Mouse (Mus musculus) cortical plate, adult 2 months (tissue): Measurements from ENCODE around the gene Irx1. TPM values are rescaled to one million over a fixed set of nuclear protein-coding genes. Genes with fewer than 3 reads are reported as not detected.

Experiments used
- H3K27ac ChIP-seq: fragments of 200-500 bp; 2 replicates; pipeline ENCODE4 v1.5.1; 2012; ENCODE audit warnings: low read length, control low read depth, inconsistent platforms; ENCODE audit not compliant: insufficient read depth
- H3K4me1 ChIP-seq: fragments of 200-500 bp; 2 replicates; pipeline ENCODE4 v1.6.1; 2011; ENCODE audit warnings: low read length; ENCODE audit not compliant: control insufficient read depth, insufficient read depth
- H3K4me3 ChIP-seq: fragments of 200-500 bp; 2 replicates; pipeline ENCODE4 v1.5.1; 2011; ENCODE audit warnings: mild to moderate bottlenecking, low read length, control low read depth; ENCODE audit not compliant: insufficient read depth
- CTCF ChIP-seq: fragments of 200-500 bp; IDR thresholded peaks from 2 replicates; pipeline ENCODE4 v1.5.1; 2011; ENCODE audit warnings: mild to moderate bottlenecking, control low read depth, low read length; ENCODE audit not compliant: insufficient read depth; ENCODE audit errors: extremely low read depth
- POLR2A ChIP-seq: fragments of 200-500 bp; IDR thresholded peaks from 2 replicates; pipeline ENCODE4 v1.6.1; 2011; ENCODE audit warnings: mild to moderate bottlenecking, low read length, control low read depth; ENCODE audit not compliant: insufficient read depth; ENCODE audit errors: extremely low read depth
- polyA plus RNA-seq: library from polyadenylated mRNA; depleted of rRNA; stranded (reverse); fragments of >200 nt; gene quantifications from 2 replicates; pipeline ENCODE4 v1.2.3, GENCODE M21; 2012; rRNA removed

Irx1 gene
- polyA plus RNA-seq, result 0.59 and 0.98 TPM in 2 replicates

DNA sequence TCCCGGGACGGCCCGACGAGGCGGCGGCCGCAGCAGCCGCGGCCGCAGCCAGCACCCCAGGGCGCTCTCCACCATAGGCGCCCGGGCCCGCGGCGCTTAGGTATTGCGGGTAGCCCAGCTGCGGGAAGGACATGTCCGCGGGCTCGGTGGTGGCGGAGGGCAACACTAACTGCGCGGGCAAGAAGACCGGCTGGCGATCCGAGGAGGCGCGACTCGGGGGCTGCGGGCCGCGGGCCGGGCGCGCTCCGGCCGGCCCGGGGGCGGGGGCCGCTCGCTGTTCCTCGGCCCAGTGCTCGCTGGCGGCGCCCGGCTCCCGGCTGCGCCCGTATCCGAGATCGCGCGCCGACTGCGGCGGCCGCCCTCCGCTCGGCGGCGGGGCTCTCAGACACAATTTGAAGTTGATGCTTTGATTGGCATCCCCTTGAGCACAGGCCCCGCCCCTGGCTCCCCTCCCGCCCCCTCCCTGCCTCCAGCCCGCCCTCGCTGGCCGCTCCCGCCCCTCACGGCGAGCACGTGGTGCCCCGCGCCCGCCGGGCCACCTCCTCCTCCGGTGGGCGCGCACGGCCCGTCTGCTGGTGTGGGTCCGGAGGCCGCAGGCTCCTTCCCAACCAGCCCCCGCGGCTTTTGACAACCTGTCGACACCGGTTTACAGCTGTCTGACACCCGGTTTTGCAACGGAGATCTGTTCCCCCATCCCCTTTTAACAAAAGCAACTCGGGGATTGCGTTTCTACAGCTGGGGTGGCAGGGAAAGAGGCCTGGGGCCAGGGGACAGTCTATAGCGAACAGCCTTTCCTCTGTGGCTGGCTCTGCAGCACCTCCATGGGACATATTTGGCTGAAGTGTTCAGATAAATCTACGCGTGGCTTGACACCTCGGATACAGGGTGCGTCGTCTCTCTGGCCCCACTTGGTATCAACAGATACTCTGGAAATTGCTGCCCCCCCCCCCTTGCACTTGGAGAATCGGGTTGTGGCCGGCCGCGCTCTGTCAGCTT, at the start of gene Irx1:
TSS of gene Irx1 (minus strand) at position 368 of the 996 bp plus-strand sequence.
- Histone ChIP-seq H3K27ac (no peak within 1 kb of the TSS), H3K4me3 (no peak within 1 kb of the TSS), H3K4me1 (no peaks in the 10 kb centered on the region)
- TF ChIP-seq POLR2A (no peak), CTCF (no peak)

GRCm38 (mm10) chr13:71979932-71980655, 16.6 kb upstream of the Irx1 start:
- Histone ChIP-seq H3K27ac (no peak overlapping the region), H3K4me3 (no peak overlapping the region), H3K4me1 (no peaks in the 10 kb centered on the region)
- no peak for TF ChIP-seq CTCF
- TF ChIP-seq POLR2A, result no peak

GRCm38 (mm10) chr13:71975753-71976152, 12.2 kb upstream of the Irx1 start:
- H3K27ac ChIP-seq, result no peak overlapping the region
- no peak for TF ChIP-seq CTCF
- TF ChIP-seq POLR2A, result no peak
- no peak overlapping the region for H3K4me3 ChIP-seq
- H3K4me1 ChIP-seq, result no peaks in the 10 kb centered on the region

- Histone ChIP-seq H3K4me3 (no peak overlapping the region), H3K27ac (no peak overlapping the region), H3K4me1 (no peaks in the 10 kb centered on the region)
- TF ChIP-seq CTCF (no peak), POLR2A (no peak)
Measured at GRCm38 (mm10) chr13:71968286-71968685, 4.8 kb upstream of the Irx1 start.

GRCm38 (mm10) chr13:71967341-71968250, 4.1 kb upstream of the Irx1 start:
- no peak for TF ChIP-seq CTCF
- TF ChIP-seq POLR2A, result no peak
- Histone ChIP-seq H3K27ac (no peak overlapping the region), H3K4me3 (no peak overlapping the region), H3K4me1 (no peaks in the 10 kb centered on the region)

- Histone ChIP-seq H3K27ac (no peak overlapping the region), H3K4me1 (no peaks in the 10 kb centered on the region), H3K4me3 (no peak overlapping the region)
- TF ChIP-seq POLR2A, result no peak
- TF ChIP-seq CTCF, result no peak
Measured at GRCm38 (mm10) chr13:71966631-71967030, 3.1 kb upstream of the Irx1 start.

GRCm38 (mm10) chr13:71964366-71964765, 843 bp upstream of the Irx1 start:
- Histone ChIP-seq H3K27ac (no peak overlapping the region), H3K4me1 (no peaks in the 10 kb centered on the region), H3K4me3 (no peak overlapping the region)
- TF ChIP-seq POLR2A (no peak), CTCF (no peak)

DNA sequence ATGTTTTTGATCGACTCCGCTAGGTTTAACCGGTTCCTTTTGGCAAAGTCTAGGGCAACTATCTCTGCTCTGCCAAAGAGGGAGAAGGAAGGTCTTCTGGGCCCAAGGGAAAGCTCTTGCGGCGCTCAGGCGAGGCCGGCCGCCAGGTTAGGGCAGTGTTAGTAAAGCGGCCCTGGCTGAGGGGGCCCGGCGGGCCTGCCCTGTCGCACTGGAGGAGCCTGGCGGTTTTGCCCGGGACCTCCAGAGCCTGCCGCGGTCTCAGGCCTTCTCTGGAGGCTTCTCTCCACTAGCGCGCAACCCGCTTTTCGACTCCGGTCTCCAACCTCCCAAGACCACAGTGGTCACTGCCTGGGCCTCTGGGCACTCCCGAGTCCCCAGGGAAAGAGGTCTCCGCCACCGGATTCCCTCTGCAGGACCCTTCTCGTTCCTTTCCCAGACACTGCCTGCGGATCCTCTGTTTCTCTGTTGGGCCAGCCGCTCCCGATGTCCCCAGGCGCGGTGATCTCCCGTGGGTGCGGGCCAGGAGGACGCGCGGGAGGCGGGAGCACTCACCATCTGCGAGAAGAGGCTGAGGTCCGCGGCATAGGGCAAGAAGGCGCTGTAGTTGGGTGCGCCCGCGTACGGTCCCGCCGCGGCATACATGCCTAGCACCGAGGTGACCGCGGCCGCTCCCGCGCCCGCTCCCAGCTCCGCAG, 715 bp downstream of the Irx1 start:
- Histone ChIP-seq H3K27ac (no peak overlapping the region), H3K4me1 (no peaks in the 10 kb centered on the region), H3K4me3 (no peak overlapping the region)
- TF ChIP-seq CTCF (no peak), POLR2A (no peak)
